Mouse (Mus musculus) left cerebral cortex, postnatal 25 days (tissue): ENCODE results near the gene C5ar1. TPM values are rescaled to one million over a fixed set of nuclear protein-coding genes. Genes with fewer than 3 reads are reported as not detected.
"Not testable (repeated sequence)": the region's sequence is repeated elsewhere in the genome, so short reads cannot be mapped to it uniquely, and the experiment has no call there.

Experiments used
- DNase-seq, 2 experiments: peaks; one replicate each; pipeline ENCODE4 v3.0.0; 2022; ENCODE audit warnings: low spot score in 2 of 2, mixed read lengths in 1 of 2
- intact Hi-C: fragments of 180-260 bp; cut with DNase I; formaldehyde crosslinking; loops from one replicate; pipeline ENCODE4 v1.15.1; 2025
- total RNA-seq, 2 experiments: library from RNA; stranded (reverse); gene quantifications; 2 replicates each; pipeline ENCODE4 v1.2.3; 2021

Gene C5ar1
- total RNA-seq, 2 experiments from 2014 or later, result 0.78 to 2.2 TPM

GRCm38 (mm10) chr7:16282334-16282733, 23.0 kb upstream of the C5ar1 start:
- DNase-seq, result no peak
- intact Hi-C loops, result no loop called here

- DNase-seq, result no peak
- intact Hi-C loops, result no loop called here
Measured at GRCm38 (mm10) chr7:16280721-16281120, 21.4 kb upstream of the C5ar1 start.

- DNase-seq, result no peak
- intact Hi-C loops, result loop anchor here (5.0 kb wide), 1 partner anchor 178 kb away; the partner anchor contains the start of gene Napa
Measured at GRCm38 (mm10) chr7:16274922-16275890, 15.9 kb upstream of the C5ar1 start.

GRCm38 (mm10) chr7:16273766-16274140, 14.4 kb upstream of the C5ar1 start:
- intact Hi-C loops, result loop anchor here (5.0 kb wide), 1 partner anchor 176 kb away; the partner anchor contains the start of gene Napa

GRCm38 (mm10) chr7:16273081-16273765, 13.9 kb upstream of the C5ar1 start, which contains the start of gene Inafm1:
Inafm1 (minus strand) TSS chr7:16273617.
- intact Hi-C loops, result loop anchor here (5.0 kb wide), 1 partner anchor 176 kb away; the partner anchor contains the start of gene Napa

More at GRCm38 (mm10) chr7:16273766-16274140, 14.4 kb upstream of the C5ar1 start:
- DNase-seq, result peak; percentile 67 to 71

GRCm38 (mm10) chr7:16272681-16273080, 13.3 kb upstream of the C5ar1 start:
- intact Hi-C loops, result loop anchor here (5.0 kb wide), 1 partner anchor 175 kb away; the partner anchor contains the start of gene Napa
- peak; percentile 73 to 76 for DNase-seq

More at GRCm38 (mm10) chr7:16273081-16273765, 13.9 kb upstream of the C5ar1 start, which contains the start of gene Inafm1:
- DNase-seq, result peak; percentile 82 to 87

- intact Hi-C loops, result loop anchor here (5.0 kb wide), 1 partner anchor 174 kb away; the partner anchor contains the start of gene Napa
- DNase-seq, result no peak
Measured at GRCm38 (mm10) chr7:16271139-16271538, 11.8 kb upstream of the C5ar1 start.

GRCm38 (mm10) chr7:16266593-16266992, 7.3 kb upstream of the C5ar1 start:
- intact Hi-C loops, result loop anchor here (10.0 kb wide), 1 partner anchor 202 kb away; the partner anchor contains the start of gene Zfp541
- DNase-seq, result not testable (repeated sequence)

- intact Hi-C loops, result loop anchor here (10.0 kb wide), 1 partner anchor 201 kb away; the partner anchor contains the start of gene Zfp541
- no peak for DNase-seq
Measured at GRCm38 (mm10) chr7:16265856-16266255, 6.5 kb upstream of the C5ar1 start.

- intact Hi-C loops, result loop anchor here (10.0 kb wide), 1 partner anchor 199 kb away; the partner anchor contains the start of gene Zfp541
- DNase-seq, result no peak
Measured at GRCm38 (mm10) chr7:16263843-16264242, 4.5 kb upstream of the C5ar1 start.

- intact Hi-C loops, result loop anchor here (10.0 kb wide), 1 partner anchor 198 kb away; the partner anchor contains the start of gene Zfp541
- peak; percentile 80 to 84 for DNase-seq
Measured at GRCm38 (mm10) chr7:16263015-16263787, 3.9 kb upstream of the C5ar1 start.

- intact Hi-C loops, result loop anchor here (10.0 kb wide), 1 partner anchor 196 kb away; the partner anchor contains the start of gene Zfp541
- DNase-seq, result no peak
Measured at GRCm38 (mm10) chr7:16261097-16261496, 1.8 kb upstream of the C5ar1 start.

GRCm38 (mm10) chr7:16257830-16258229, 1.5 kb downstream of the C5ar1 start:
- intact Hi-C loops, result no loop called here

GRCm38 (mm10) chr7:16255963-16256362, 3.4 kb downstream of the C5ar1 start:
- DNase-seq, intact Hi-C loops: not testable (repeated sequence)

More at GRCm38 (mm10) chr7:16257830-16258229, 1.5 kb downstream of the C5ar1 start:
- no peak for DNase-seq

GRCm38 (mm10) chr7:16254195-16254594, 5.1 kb downstream of the C5ar1 start:
- intact Hi-C loops, result no loop called here
- no peak for DNase-seq

- no peak for DNase-seq
- intact Hi-C loops, result no loop called here
Measured at GRCm38 (mm10) chr7:16250687-16251086, 8.7 kb downstream of the C5ar1 start.

- DNase-seq, result no peak
- intact Hi-C loops, result no loop called here
Measured at GRCm38 (mm10) chr7:16245958-16246357, 13.4 kb downstream of the C5ar1 start.

GRCm38 (mm10) chr7:16244067-16244466, 15.3 kb downstream of the C5ar1 start, which contains the start of gene C5ar2:
C5ar2 (minus strand) TSS chr7:16244154.
- DNase-seq, result peak; percentile 12 to 28
- intact Hi-C loops, result no loop called here

- intact Hi-C loops, result no loop called here
- no peak for DNase-seq
Measured at GRCm38 (mm10) chr7:16242198-16242597, 17.1 kb downstream of the C5ar1 start.
